Mouse (Mus musculus): Measurements from ENCODE around the gene Susd6. TPM values are rescaled to one million over a fixed set of nuclear protein-coding genes. Genes with fewer than 3 reads are reported as not detected.
A peak's percentile ranks its signal among the peaks of the same experiment; 100 is the strongest.

Susd6 gene
- polyA plus RNA-seq, 1 experiment from 2014 or later: 12.5 TPM

DNA sequence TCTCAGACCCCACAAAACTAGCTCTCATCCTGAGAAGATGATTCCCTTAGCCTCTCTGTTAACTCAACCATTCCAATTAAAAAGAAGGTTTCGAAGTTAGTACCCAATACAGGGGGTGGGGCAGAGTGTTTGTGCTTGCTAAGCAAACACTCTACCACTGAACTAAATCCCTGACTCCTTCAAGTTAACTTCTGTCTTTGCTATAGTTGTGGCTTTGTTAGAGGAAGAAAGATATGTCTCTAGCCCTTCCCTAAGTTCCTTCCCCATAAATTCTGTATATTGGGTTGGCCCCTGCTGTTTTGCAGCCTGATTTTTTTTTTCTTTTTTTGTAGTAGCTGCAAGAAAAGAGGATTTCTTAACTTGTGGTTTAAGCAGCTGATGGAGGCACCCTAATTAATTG is 61.7 kb downstream of the Susd6 start:
- no peaks in the 10 kb centered on the region for H3K36me3 ChIP-seq (replicated peaks; ENCODE audit: control insufficient read depth, insufficient read depth)
- no peak overlapping the region for H3K4me2 ChIP-seq (replicated peaks)
- no peak overlapping the region for H3K4me3 ChIP-seq (replicated peaks; ENCODE audit: low read length)
- H3K4me1 ChIP-seq (replicated peaks; ENCODE audit: control insufficient read depth, insufficient read depth, low read length): 0 out of 2 replicates have a peak, but pooled peaks cover 9% of the 10 kb centered on the region
- H3K9ac ChIP-seq: no peak overlapping the region
- H3K27me3 ChIP-seq (ENCODE audit: control insufficient read depth, insufficient read depth, low read length): no peaks in the 10 kb centered on the region
- ATAC-seq (ENCODE audit: low FRiP score) (no peak), DNase-seq (ENCODE audit: low spot score) (no peak)
- WGBS: 81% methylated on average over 1 of the region's 1 CpGs
- no peaks in the 10 kb centered on the region for H3K9me3 ChIP-seq (ENCODE audit: control insufficient read depth, low read length)
- no peak overlapping the region for H3K27ac ChIP-seq

- WGBS: 69% methylated on average over 3 of the region's 3 CpGs
- Histone ChIP-seq H3K4me2 (replicated peaks) (no peak overlapping the region), H3K4me3 (replicated peaks; ENCODE audit: low read length) (no peak overlapping the region), H3K36me3 (replicated peaks; ENCODE audit: control insufficient read depth, insufficient read depth) (no peaks in the 10 kb centered on the region), H3K9me3 (ENCODE audit: control insufficient read depth, low read length) (no peaks in the 10 kb centered on the region), H3K27me3 (ENCODE audit: control insufficient read depth, insufficient read depth, low read length) (no peaks in the 10 kb centered on the region), H3K4me1 (replicated peaks; ENCODE audit: control insufficient read depth, insufficient read depth, low read length) (peaks cover 26% of the 10 kb centered on the region; the same call in 1 of the 2 replicates), H3K9ac (no peak overlapping the region), H3K27ac (no peak overlapping the region)
- ATAC-seq (ENCODE audit: low FRiP score) (no peak), DNase-seq (ENCODE audit: low spot score) (no peak)
These were observed 63.4 kb downstream of the Susd6 start for GRCm38 (mm10) chr12:80853737-80854136.

DNA sequence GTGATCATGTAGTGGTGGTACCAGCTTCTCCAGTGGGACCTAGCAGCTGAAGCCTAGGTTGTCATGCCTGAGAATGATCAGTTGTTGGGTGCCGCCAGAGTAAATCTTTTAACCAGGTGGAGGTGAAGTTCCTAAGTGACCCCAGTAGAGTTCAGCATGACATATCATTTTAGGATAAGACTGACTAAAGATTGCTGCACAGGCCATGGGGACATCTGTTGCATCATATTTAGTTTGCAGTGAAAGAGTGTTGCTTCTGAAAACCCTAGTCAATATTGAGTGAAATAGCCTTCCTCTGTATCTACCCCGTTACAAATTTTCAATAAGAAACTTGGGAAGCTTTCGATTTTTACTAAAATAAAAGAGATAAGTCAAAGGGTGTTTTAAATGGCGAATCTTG is 64.4 kb downstream of the Susd6 start:
- Histone ChIP-seq H3K27ac (no peak overlapping the region), H3K4me2 (replicated peaks) (no peak overlapping the region), H3K4me3 (replicated peaks; ENCODE audit: low read length) (no peak overlapping the region), H3K9ac (no peak overlapping the region), H3K9me3 (ENCODE audit: control insufficient read depth, low read length) (no peaks in the 10 kb centered on the region), H3K4me1 (replicated peaks; ENCODE audit: control insufficient read depth, insufficient read depth, low read length) (peaks cover 26% of the 10 kb centered on the region; the same call in 1 of the 2 replicates), H3K36me3 (replicated peaks; ENCODE audit: control insufficient read depth, insufficient read depth) (no peaks in the 10 kb centered on the region), H3K27me3 (ENCODE audit: control insufficient read depth, insufficient read depth, low read length) (no peaks in the 10 kb centered on the region)
- 96% methylated on average over 4 of the region's 4 CpGs for WGBS
- DNase-seq (ENCODE audit: low spot score) (no peak), ATAC-seq (ENCODE audit: low FRiP score) (no peak)

DNA sequence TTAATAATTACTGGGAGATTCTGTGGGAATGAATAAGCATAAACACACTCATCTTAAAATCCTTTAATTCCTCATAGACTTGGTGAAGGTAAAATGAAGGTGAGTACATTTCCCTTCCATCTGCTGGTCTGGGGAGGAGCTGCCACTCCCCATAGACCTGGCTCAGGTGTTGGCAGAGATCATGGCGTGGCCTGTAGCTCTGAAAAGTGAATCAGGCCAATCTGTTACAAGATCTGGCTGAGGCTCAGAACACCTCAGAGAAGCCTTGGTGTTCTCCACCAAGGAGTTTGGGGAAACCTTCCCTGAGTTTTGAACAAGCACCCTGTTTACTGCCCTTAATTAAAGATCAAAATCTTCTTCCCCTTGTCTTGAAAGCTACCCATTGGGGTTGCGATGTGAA is 64.8 kb downstream of the Susd6 start:
- Histone ChIP-seq H3K27me3 (ENCODE audit: control insufficient read depth, insufficient read depth, low read length) (no peaks in the 10 kb centered on the region), H3K9me3 (ENCODE audit: control insufficient read depth, low read length) (no peaks in the 10 kb centered on the region), H3K36me3 (replicated peaks; ENCODE audit: control insufficient read depth, insufficient read depth) (no peaks in the 10 kb centered on the region), H3K4me3 (replicated peaks; ENCODE audit: low read length) (no peak overlapping the region), H3K4me1 (replicated peaks; ENCODE audit: control insufficient read depth, insufficient read depth, low read length) (peaks cover 26% of the 10 kb centered on the region; the same call in 1 of the 2 replicates), H3K9ac (no peak overlapping the region), H3K4me2 (replicated peaks) (no peak overlapping the region), H3K27ac (no peak overlapping the region)
- WGBS: 90% methylated on average over 2 of the region's 2 CpGs
- DNase-seq (ENCODE audit: low spot score) (no peak), ATAC-seq (ENCODE audit: low FRiP score) (no peak)

DNA sequence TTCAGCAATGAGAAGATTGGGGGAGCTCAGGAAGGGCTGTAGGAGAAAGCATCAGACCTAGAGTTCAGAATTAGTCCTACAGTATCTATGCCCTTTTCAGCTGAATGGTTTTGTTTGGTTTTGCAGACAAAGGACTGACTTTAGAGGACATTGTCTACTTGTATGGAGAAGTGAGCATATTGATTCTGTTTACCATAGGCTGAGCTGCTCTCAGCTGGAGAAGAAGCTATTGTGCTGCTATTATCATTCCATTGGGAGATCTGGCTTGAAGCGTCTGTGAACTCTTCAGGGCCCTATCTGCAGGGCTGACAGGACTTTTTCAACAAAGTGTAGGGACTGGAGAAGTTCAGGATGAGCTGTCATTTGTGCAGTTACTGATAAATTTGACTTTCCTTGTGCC is 65.3 kb downstream of the Susd6 start:
- no peaks in the 10 kb centered on the region for H3K9me3 ChIP-seq (ENCODE audit: control insufficient read depth, low read length)
- no peak overlapping the region for H3K4me2 ChIP-seq (replicated peaks)
- DNase-seq (ENCODE audit: low spot score) (no peak), ATAC-seq (ENCODE audit: low FRiP score) (no peak)
- no peaks in the 10 kb centered on the region for H3K27me3 ChIP-seq (ENCODE audit: control insufficient read depth, insufficient read depth, low read length)
- H3K4me3 ChIP-seq (replicated peaks; ENCODE audit: low read length): no peak overlapping the region
- peaks cover 26% of the 10 kb centered on the region; the same call in 1 of the 2 replicates for H3K4me1 ChIP-seq (replicated peaks; ENCODE audit: control insufficient read depth, insufficient read depth, low read length)
- WGBS: 8% methylated on average over 1 of the region's 1 CpGs
- no peaks in the 10 kb centered on the region for H3K36me3 ChIP-seq (replicated peaks; ENCODE audit: control insufficient read depth, insufficient read depth)
- H3K27ac ChIP-seq: no peak overlapping the region
- H3K9ac ChIP-seq: no peak overlapping the region

- H3K27ac ChIP-seq: peak overlapping the region; percentile 59
- WGBS: 22% methylated on average over 3 of the region's 3 CpGs
- H3K9me3 ChIP-seq (ENCODE audit: control insufficient read depth, low read length): no peaks in the 10 kb centered on the region
These were observed 67.5 kb downstream of the Susd6 start for GRCm38 (mm10) chr12:80857636-80858293.

GRCm38 (mm10) chr12:80858307-80858706 is 68.0 kb downstream of the Susd6 start:
- H3K9ac ChIP-seq: 0 out of 2 replicates have a peak overlapping the region, but pooled peaks have one; percentile 13
- H3K4me3 ChIP-seq (replicated peaks; ENCODE audit: low read length): no peak overlapping the region
- peaks cover 31% of the 10 kb centered on the region; the same call in 1 of the 2 replicates for H3K4me1 ChIP-seq (replicated peaks; ENCODE audit: control insufficient read depth, insufficient read depth, low read length)
- peak overlapping the region; percentile 59; the same call in 1 of the 2 replicates for H3K27ac ChIP-seq
- ATAC-seq (ENCODE audit: low FRiP score): no peak
- H3K27me3 ChIP-seq (ENCODE audit: control insufficient read depth, insufficient read depth, low read length): no peaks in the 10 kb centered on the region
- no peak for DNase-seq (ENCODE audit: low spot score)
- H3K36me3 ChIP-seq (replicated peaks; ENCODE audit: control insufficient read depth, insufficient read depth): no peaks in the 10 kb centered on the region
- WGBS: 21% methylated on average over 2 of the region's 2 CpGs
- no peaks in the 10 kb centered on the region for H3K9me3 ChIP-seq (ENCODE audit: control insufficient read depth, low read length)
- H3K4me2 ChIP-seq (replicated peaks): no peak overlapping the region

More at GRCm38 (mm10) chr12:80857636-80858293, 67.5 kb downstream of the Susd6 start:
- H3K9ac ChIP-seq: no peak overlapping the region
- peaks cover 31% of the 10 kb centered on the region; the same call in 1 of the 2 replicates for H3K4me1 ChIP-seq (replicated peaks; ENCODE audit: control insufficient read depth, insufficient read depth, low read length)
- no peaks in the 10 kb centered on the region for H3K36me3 ChIP-seq (replicated peaks; ENCODE audit: control insufficient read depth, insufficient read depth)
- ATAC-seq (ENCODE audit: low FRiP score) (0 out of 2 replicates have a peak, but pooled peaks have one; percentile 55), DNase-seq (ENCODE audit: low spot score) (peak; percentile 50)
- no peak overlapping the region for H3K4me3 ChIP-seq (replicated peaks; ENCODE audit: low read length)
- no peak overlapping the region for H3K4me2 ChIP-seq (replicated peaks)
- no peaks in the 10 kb centered on the region for H3K27me3 ChIP-seq (ENCODE audit: control insufficient read depth, insufficient read depth, low read length)

DNA sequence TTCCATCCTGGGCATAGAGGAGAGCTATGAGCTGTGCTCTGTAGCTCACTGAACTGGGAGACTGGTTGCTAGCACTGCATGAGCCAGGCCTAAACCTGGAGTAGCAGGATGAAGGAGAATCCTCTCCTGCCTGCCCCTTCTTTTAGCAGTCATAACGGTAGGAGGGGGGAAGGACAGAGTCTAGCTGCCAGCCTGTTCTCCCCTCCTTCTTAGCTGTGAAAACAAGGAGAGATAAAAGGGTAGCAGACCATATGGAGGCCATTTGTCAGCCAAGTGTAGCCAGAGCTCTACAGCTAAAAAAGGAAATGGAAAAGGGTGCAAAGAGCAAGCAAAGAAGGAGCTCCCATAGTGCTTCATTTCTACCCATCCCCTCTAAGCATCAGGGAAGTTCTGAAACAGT is 71.6 kb downstream of the Susd6 start:
- 5% methylated on average over 1 of the region's 1 CpGs for WGBS
- Histone ChIP-seq H3K9ac (no peak overlapping the region), H3K36me3 (replicated peaks; ENCODE audit: control insufficient read depth, insufficient read depth) (no peaks in the 10 kb centered on the region), H3K27me3 (ENCODE audit: control insufficient read depth, insufficient read depth, low read length) (no peaks in the 10 kb centered on the region), H3K4me2 (replicated peaks) (no peak overlapping the region), H3K4me1 (replicated peaks; ENCODE audit: control insufficient read depth, insufficient read depth, low read length) (peaks cover 22% of the 10 kb centered on the region; the same call in 1 of the 2 replicates), H3K9me3 (ENCODE audit: control insufficient read depth, low read length) (no peaks in the 10 kb centered on the region), H3K27ac (no peak overlapping the region), H3K4me3 (replicated peaks; ENCODE audit: low read length) (no peak overlapping the region)
- DNase-seq (ENCODE audit: low spot score): no peak
- ATAC-seq (ENCODE audit: low FRiP score): no peak

GRCm38 (mm10) chr12:80863370-80863769 is 73.1 kb downstream of the Susd6 start:
- H3K27ac ChIP-seq: no peak overlapping the region
- DNase-seq (ENCODE audit: low spot score) (no peak), ATAC-seq (ENCODE audit: low FRiP score) (no peak)
- H3K4me2 ChIP-seq (replicated peaks): no peak overlapping the region
- no peak overlapping the region for H3K9ac ChIP-seq
- WGBS: 74% methylated on average over 2 of the region's 2 CpGs
- no peaks in the 10 kb centered on the region for H3K36me3 ChIP-seq (replicated peaks; ENCODE audit: control insufficient read depth, insufficient read depth)
- no peaks in the 10 kb centered on the region for H3K27me3 ChIP-seq (ENCODE audit: control insufficient read depth, insufficient read depth, low read length)
- no peak overlapping the region for H3K4me3 ChIP-seq (replicated peaks; ENCODE audit: low read length)
- no peaks in the 10 kb centered on the region for H3K9me3 ChIP-seq (ENCODE audit: control insufficient read depth, low read length)
- peaks cover 9% of the 10 kb centered on the region; the same call in 1 of the 2 replicates for H3K4me1 ChIP-seq (replicated peaks; ENCODE audit: control insufficient read depth, insufficient read depth, low read length)
